Mouse (Mus musculus): ENCODE data around the gene Urm1.
"Not testable (repeated sequence)": the region's sequence is repeated elsewhere in the genome, so short reads cannot be mapped to it uniquely, and the experiment has no call there.

The Urm1 gene

DNA sequence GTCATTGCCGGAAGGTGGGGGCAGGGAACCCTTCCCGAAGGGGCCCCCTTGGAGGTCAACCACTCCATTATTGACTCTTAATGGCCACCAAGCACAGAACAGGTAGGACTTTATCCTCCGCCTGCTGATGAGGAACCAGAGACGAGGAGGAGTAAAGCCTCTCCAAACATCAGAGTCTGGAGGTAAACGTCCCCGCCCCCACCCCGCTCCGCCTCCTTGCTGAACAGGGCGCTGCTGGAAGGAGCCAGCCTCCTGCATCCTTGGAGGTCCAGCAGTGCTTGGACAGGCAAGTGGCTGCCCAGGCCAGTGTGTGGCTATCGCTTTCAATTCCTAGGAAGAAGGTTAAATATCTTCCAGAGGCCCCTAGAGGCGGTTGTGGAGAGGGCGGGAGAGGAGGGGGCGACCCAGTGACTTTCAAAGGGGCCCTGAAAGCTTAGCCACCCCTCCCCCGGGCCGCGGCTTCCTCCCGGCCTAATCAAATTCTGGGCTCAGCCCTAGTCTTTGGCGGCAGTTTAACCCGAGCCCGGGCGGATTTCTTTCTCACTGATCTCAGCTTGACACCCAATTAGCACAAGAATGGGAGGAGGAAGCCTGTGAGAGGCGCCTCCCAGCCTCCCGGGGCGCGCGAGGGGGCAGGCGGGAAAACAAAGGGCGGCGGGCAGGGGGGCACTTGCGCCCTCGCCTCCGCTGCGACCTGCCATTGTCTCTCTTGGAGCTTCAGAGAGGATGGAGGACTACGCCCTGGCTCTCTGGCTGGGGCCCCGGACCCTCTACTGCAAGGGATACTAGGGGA is at the start of gene Urm1:
Urm1 (plus strand) TSS at position 51 of the 793 bp plus-strand sequence.
- peak; percentile 65 for DNase-seq

DNA sequence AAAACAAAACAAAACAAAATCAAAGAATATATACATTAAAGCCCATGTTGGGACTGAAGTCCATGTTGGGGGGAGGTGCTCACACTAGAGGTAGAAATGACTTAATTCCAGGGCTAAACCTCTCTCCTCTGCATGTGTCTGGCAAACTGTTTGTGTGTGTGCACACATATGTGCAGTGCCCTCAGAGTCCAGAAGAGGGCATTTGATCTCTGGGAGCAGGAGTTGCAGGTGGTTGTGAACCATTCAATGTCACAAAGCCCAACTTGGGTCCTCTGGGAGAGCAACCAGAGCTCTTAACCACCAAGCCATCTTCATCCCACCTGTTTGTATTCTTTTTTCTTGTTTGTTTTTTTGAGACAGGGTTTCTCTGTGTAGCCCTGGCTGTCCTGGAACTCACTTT is 49.7 kb upstream of the Urm1 start:
- DNase-seq = no peak

DNA sequence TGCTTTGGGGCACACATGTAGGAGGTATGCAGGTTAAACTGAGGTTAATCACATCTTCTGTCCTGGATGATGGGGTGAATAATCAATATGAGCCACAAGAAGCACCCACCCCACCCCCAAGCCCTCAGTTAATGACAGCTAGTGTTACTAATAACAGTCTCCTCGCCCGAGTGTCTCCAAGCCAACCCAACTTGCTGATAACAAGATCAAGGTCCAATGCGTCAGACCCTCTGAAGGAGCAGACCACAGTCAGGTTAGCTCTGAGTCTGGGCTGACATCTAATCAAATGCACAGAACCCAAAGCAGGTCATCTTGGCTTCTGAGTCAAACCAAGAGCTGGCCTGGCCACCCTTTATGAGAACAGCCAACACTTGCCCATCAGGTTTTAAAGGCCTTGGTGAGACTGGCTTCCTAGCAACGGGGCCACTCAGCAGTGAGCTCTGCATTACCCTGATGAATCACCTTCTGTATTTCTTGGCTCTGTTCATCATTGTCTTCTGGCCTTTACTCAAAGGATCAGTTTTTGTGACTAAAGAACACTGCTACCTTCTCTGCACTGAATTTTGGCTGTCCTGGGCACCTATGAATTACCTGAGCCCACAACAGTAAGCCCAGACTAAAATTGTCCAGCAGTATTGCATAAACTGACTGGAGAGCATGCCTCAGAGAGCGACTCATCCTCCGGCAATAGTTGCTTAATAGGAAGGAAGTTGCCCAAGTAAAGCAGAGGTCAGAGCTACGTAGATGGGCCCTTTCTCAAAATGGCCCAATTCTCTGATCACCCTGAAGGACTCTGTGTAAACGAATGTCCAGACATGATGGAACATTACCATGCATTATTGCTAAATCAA is 48.0 kb upstream of the Urm1 start:
- DNase-seq = no peak

DNA sequence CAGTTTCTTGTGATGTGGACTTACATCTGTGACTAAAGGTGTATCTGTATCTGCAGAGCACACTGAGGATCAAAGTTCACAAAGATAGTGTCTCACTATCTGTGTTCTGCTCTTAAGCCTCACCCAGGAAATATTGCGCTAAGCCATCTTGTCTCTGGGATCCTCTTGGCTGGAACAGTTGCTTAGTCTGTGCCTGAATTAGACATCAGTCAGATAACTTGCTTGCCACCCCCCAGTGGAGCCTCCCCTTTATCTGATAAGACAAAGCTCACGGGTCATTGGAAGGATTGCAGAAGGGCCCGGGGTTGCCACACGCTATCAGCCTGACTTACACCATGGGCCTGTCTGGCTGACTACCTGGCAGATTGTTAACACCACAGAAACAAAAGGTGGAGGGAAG is 46.6 kb upstream of the Urm1 start:
- no peak for DNase-seq

DNA sequence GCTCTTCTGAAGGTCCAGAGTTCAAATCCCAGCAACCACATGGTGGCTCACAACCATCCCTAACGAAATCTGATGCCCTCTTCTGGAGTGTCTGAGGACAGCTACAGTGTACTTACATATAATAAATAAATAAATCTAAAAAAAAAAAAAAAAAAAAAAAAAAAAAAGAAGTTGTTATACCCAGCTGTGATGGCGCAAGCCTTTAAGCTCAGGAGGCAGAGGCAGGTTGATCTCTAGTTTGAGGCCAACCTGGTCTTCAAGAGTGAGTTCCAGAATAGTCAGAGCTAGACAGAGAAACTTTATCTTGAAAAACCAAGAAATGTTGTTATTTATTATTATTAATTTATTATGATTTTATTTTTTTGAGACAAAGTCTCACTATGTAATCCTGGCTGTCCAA is 38.6 kb upstream of the Urm1 start:
- not testable (repeated sequence) for DNase-seq

DNA sequence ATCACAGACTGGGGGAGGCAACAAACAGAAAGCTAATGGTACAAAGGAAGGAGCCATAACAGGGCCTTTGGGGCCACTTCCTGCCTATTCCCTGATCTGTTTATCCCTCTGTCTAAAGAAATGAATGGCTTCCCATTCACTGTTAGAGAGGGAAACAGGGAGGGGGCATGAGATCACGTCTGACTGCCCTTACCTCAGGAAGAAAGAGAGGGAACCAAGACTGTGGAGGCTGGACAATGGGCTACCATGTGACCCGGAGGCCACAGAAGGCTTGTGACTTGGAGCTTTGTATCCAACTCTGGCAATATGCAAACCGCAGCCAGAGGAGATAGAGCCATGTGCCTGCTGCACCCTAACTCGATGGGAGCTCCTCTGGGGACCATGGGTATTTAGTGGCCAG is 35.6 kb upstream of the Urm1 start:
- no peak for DNase-seq

DNA sequence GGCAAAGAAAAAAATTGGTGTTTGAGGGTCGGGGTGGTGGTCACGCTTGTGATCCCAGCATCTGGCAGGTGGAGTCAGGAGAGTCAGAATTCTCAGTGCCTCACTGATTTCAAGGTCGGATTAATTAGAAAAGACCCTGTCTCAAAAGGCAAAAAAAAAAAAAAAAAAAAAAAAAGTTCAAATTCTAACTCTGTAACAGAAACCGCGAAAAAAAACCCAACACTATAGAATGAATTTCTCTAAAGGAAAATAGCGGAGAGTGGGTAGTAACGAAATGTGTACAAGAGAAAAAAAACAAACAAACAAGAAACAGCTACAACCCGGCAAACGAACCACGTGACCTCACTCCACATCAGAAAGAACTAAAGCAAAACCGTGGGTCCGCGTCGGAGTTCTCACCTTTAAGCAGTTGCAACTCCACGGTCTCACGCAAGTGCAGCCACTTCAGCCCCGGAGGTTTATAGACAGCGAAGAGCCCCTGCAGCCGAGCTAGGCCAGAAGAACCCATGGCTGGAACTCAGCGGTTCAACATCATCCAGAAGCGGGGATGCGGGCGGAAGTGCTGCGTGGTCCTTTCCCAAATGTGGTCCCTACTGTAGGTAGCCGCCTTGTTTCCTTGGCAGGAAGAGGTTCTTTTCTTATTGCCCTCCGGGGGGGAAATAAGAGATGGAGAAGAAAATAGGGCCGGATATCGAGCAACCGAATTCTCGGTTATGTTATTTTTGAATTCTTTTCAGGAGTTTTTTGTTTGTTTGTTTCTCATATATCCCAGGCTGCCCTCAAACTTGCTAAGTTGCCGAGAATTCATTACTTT is 32.6 kb upstream of the Urm1 start, which contains the start of gene Coq4:
Coq4 (plus strand) TSS at position 390 of the 814 bp plus-strand sequence.
- peak; percentile 85 for DNase-seq

DNA sequence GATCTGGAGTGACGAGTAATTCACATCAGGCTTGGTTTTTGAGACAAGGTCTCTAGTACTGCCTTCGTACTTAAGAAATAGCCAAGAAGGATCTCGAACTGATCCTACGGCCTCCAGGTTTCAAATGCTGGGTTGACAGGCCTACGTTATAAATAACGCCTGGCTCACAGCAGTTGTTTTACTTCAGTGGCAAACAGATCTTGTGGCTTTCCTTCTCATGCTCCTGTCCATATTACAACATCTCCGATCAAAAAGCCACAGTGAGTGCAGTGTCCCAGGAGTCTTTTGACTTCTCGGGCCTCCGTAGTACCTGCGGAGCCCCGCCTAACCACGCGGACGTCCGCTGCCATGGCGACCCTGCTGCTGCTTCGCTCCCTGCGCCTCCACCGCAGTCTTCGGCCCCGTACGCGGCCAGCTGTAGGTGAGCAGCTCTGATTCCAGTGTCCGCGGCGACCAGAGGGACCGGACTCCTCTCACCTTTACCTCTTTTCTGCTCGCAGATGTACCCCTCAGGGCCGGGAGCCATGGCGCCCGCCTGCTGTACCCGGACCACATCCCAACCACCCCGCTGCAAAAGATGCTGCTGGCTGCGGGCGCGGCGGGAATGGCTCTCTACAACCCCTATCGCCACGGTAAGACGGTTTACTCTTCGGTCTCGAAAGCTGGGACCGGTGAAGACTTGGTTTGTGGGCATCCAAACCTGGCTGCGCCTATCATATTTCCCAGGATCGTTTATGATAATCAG is 31.8 kb upstream of the Urm1 start, which contains the start of gene Trub2:
Trub2 (minus strand) TSS at position 566 of the 745 bp plus-strand sequence.
- DNase-seq = peak; percentile 79

DNA sequence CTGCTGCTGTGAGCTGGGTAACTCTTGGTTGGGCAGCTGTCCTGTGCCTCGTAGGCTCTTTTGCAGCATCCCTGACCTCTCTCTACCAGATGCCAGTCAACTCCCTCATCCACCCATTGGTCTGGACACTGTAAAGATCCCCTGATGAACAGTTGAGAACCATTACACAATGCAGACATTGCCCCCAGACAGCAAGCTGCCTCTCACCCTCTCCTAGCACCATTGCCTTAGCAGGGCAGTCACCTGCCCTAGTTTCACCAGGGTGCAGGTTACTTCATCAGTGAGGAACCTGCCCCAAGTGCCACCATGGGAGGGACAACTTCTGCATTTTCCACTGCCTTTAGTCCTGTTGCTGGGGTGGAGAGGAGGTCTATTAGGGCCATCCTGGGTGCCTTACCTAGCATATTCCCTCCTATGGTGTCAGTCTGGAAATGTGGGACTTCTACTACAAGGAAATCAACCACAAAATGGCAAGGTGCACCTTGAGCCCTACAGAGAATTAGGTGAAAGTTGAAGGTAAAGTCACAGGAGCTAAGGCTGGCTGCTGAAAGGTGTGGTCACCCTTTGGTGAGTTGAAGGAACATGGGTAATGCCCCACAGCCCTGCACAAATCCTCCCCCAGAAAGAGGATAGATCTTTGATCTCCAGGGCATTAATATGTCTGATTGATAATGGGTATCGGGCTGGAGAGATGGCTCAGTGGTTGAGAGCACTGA is 26.9 kb upstream of the Urm1 start:
- no peak for DNase-seq

DNA sequence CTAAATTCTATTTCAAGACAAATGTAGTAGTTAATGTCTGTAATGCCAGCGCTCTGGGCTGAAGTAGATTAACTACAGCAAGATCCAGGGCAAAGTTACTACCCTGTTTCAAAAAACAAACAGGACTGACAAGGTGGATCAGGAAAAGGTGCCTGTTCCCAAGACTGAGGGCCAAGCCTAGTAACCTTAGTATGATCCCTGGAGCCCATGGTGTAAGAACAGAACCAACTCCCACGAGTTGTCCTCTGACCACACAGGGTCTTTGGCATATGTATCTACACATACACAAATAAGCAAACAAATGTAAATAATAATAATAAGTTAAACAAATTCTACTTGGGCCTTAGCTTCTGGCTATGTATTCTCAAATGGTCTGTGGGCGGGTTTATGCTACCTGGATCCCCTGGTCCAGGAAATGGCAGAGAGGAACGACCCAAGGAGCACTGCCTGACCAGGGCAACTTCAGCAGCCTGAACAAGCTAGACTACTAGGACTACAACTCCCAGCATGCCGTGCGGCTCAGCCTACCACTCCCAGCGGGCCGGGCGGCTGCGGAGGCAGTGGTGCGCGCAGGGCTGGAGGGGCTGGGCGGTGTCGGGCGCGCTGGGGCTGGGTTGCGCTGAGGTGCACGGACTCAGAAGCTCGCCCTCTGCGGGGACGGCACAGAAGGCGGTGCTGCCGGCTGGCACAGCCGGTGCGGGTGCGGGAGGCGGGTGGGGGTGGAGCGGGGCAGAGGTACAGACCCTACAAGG is 17.6 kb upstream of the Urm1 start, which contains the start of gene Slc27a4:
Slc27a4 (plus strand) TSS at position 560 of the 752 bp plus-strand sequence.
- DNase-seq = peak; percentile 98

DNA sequence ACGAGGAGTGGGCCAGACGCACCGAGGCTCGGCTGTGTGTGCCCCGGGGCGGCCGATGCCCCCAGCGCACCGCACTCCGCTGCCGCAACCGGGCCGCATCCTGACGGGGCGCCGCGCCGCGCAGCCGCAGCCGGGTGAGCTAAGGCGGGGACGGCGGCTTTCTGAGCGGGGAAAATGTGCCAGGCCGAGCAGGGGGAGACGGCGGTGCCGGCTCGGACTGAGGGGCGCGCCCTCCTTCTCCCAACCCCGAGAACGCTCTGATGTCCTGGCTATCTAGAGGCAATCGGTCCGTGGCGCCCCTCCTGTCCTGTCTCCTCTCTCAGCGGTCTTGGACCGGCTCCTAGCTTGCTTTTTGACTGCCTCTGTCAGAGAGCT is 17.1 kb upstream of the Urm1 start:
- DNase-seq = no peak

DNA sequence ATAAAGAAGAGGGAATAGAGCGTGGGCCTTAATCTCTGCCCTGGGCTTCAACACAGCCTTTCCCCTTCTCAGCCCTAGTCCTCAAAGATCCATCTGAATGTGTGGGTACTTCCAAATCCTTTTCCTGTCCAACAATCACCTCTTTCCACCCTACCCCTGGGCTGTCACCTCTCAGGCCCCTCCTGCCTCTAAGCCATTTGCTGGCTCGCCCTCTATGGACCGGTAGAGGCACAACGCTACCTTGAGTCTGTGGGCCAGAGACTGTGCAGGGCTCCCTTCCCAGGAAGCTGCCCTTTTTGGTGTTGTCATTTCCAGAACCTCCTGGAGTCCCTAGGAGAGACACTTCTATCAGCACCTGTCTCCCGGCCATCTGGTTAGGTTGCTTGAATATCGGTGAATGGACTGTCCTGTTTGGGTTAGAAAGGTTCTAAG is 16.5 kb upstream of the Urm1 start:
- DNase-seq = no peak

DNA sequence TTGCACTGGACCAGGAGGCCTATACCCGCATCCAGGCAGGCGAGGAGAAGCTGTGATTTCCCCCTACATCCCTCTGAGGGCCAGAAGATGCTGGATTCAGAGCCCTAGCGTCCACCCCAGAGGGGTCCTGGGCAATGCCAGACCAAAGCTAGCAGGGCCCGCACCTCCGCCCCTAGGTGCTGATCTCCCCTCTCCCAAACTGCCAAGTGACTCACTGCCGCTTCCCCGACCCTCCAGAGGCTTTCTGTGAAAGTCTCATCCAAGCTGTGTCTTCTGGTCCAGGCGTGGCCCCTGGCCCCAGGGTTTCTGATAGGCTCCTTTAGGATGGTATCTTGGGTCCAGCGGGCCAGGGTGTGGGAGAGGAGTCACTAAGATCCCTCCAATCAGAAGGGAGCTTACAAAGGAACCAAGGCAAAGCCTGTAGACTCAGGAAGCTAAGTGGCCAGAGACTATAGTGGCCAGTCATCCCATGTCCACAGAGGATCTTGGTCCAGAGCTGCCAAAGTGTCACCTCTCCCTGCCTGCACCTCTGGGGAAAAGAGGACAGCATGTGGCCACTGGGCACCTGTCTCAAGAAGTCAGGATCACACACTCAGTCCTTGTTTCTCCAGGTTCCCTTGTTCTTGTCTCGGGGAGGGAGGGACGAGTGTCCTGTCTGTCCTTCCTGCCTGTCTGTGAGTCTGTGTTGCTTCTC is 4.0 kb upstream of the Urm1 start:
- no peak for DNase-seq

DNA sequence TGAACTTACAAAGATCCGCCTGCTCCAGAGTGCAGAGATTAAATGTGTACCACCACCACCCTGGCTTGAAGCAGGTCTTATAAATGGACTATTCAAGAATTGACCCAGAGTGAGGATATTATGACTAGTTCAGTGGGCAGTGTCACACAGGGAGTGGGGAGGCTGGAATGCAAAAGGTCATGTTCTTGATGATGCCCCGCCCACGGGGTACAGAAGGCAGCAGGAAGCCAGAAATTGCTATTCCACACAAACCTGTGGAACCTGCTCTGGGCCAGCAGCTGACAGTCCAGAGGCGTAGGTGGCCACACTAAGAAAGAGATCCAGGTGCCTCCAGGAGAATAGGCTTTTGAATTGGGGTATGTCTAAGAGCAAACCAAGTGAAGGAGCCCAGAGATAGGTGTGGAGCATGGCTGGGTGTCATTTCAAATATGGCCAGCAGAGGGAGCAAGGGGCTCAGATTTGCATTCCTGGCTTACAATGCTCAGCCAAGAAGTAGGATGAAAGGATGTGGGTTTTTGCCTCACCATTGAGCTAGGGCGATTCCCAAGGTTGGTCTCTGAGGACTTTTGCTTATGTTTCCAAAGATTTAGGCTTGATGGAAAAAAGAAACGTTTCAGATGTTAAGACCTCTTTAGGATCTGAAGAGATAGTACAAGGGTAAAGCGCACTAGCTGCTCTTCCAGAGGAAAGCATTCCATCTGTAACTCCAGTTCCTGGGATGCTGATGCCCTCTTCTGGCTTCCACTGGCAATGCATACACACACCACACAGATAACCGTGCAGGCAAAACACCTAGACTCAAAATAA is 2.2 kb upstream of the Urm1 start:
- peak; percentile 86 for DNase-seq

DNA sequence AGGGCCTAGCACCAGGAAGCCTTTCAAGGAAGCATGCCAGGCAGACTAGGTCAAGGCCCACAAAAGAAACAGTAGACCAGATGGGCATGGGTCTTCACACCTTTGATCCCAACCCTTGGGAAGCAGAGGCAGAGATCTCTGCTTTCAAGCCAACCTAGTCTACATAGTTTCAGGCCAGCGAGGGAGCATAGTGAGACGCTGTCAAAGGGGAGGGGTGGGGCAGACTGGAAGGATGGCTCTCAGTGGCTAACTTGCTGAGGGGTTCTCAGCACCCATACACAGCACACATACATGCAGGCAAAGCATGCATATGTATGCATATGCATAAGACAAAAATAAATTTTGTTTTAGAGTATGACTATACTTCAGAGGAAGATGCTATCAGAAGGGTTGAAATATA is 512 bp upstream of the Urm1 start:
- no peak for DNase-seq

DNA sequence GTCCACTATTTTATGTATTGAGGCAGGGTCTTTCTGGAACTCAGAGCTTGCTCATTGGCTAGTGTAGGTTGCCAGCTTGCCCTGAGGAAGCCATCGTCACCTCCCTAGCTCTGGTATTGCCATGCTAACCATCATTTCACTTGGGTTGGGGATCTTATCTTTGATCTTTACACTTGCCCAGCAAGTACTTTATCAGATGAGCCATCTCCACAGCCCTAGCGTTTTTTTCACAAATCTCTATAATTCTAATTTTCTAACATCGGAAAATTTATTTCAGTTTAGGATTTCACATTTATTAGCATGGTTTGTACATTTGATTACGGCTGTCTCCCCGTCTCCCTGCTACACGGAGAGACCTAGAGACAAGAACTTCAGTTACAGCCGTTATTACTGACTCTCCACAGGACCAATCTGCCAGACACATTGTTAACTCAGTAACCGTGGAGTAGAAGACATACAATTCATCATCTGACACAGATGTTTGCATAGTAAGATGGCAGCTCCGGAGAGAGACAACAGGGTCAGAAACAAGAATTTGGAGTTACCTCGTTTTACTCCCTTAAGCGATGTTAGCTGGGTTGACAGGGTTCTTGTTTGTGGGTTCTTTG is 6.5 kb downstream of the Urm1 start:
- no peak for DNase-seq

DNA sequence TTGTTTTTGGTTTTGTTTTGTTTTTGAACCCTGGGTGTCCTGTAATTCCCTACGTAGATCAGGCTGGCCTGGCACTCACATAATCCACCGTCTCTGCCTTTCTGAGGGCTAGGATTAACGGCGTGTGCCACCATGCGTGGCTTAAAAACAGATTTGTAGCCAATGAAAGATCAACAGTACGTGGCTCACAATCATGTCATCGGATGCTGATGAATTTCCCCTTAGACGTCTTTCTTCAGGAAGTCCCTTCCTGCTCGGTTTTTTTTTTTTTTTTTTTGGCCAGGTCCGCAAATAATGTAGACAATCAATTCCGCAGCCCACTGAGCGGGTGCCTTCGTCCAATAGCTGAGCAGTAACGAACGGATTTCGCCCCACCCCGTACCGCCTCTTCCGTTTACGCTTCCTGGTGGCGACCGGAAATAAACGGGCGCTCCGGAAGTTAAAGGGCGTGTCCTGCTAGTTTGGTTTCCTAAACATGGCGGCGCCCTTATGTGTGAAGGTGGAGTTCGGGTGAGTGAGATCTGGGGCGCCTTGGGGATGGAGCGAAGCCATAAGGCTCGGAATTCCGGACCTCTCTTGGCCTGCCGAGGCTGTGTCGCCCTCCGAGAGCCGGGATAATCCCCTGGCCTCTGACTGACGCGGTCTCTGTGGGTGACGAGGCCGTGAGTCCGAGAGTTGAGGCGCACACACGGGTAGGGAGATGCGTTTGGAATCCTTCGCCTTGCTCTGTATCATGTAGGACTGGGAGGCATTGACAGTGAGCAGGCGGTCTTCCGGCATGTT is 7.2 kb downstream of the Urm1 start:
- peak; percentile 90 for DNase-seq

DNA sequence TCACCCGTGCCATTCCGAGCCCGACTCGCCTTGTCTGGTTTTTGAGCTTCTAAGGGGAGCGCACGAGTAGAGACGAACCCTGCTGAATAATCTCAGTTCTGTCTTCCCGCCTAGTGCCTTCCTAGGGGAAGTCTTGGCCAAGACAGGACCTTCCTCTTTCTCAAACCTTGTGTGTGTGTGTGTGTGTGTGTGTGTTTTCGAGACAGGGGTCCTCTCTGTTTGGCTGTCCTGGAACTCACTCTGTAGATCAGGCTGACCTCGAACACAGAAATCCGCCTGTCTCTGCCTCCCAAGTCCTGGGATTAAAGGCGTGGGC is 7.8 kb downstream of the Urm1 start:
- DNase-seq = no peak

Data from right cerebral cortex, postnatal 14 days (tissue).